Mouse (Mus musculus) midbrain, embryonic 10.5 days (tissue): ENCODE results near the gene Foxd4. TPM values are rescaled to one million over a fixed set of nuclear protein-coding genes. Genes with fewer than 3 reads are reported as not detected.

ENCODE experiments used
- DNase-seq: peaks from one replicate; pipeline ENCODE4 v3.0.0-alpha.2; 2017; ENCODE audit warnings: low spot score
- H3K27ac ChIP-seq: fragments of 300-500 bp; sonication (generic); replicated peaks from 2 replicates; pipeline ENCODE4 v1.5.1; 2016; ENCODE audit warnings: mild to moderate bottlenecking
- H3K27me3 ChIP-seq: fragments of 300-500 bp; sonication (generic); 2 replicates; pipeline ENCODE4 v1.6.1; 2016; ENCODE audit warnings: low read depth, mild to moderate bottlenecking; ENCODE audit not compliant: poor library complexity, severe bottlenecking
- H3K36me3 ChIP-seq: fragments of 300-500 bp; sonication (generic); 2 replicates; pipeline ENCODE4 v1.6.1; 2016; ENCODE audit warnings: mild to moderate bottlenecking, moderate library complexity
- H3K4me1 ChIP-seq: fragments of 300-500 bp; sonication (generic); 2 replicates; pipeline ENCODE4 v1.6.1; 2016
- H3K4me3 ChIP-seq: fragments of 300-500 bp; sonication (generic); 2 replicates; pipeline ENCODE4 v1.5.1; 2016; ENCODE audit warnings: mild to moderate bottlenecking, moderate library complexity
- H3K9me3 ChIP-seq: fragments of 300-500 bp; sonication (generic); replicated peaks from 2 replicates; pipeline ENCODE4 v1.6.1; 2016; ENCODE audit warnings: mild to moderate bottlenecking
- WGBS: fragments of 180-500 bp; shearing (Covaris S2); methylation state at CpG from one replicate; pipeline ENCODE4 v1.1.7; 2016; 5-methylcytosine and 5-hydroxymethylcytosine counted together
- microRNA-seq: library from miRNA; unstranded; fragments of <30 nt; microRNA quantifications from one replicate; pipeline ENCODE4, GENCODE M21; 2017
- polyA plus RNA-seq: library from polyadenylated mRNA; unstranded; fragments of >200 nt; fragmentation: Nextera tagmentation; extraction: Ambion mirVana; gene quantifications from 2 replicates; pipeline ENCODE4 v1.2.1, GENCODE M21; 2016

The Foxd4 gene
- polyA plus RNA-seq, 1 experiment from 2014 or later, result 1.00 TPM

DNA sequence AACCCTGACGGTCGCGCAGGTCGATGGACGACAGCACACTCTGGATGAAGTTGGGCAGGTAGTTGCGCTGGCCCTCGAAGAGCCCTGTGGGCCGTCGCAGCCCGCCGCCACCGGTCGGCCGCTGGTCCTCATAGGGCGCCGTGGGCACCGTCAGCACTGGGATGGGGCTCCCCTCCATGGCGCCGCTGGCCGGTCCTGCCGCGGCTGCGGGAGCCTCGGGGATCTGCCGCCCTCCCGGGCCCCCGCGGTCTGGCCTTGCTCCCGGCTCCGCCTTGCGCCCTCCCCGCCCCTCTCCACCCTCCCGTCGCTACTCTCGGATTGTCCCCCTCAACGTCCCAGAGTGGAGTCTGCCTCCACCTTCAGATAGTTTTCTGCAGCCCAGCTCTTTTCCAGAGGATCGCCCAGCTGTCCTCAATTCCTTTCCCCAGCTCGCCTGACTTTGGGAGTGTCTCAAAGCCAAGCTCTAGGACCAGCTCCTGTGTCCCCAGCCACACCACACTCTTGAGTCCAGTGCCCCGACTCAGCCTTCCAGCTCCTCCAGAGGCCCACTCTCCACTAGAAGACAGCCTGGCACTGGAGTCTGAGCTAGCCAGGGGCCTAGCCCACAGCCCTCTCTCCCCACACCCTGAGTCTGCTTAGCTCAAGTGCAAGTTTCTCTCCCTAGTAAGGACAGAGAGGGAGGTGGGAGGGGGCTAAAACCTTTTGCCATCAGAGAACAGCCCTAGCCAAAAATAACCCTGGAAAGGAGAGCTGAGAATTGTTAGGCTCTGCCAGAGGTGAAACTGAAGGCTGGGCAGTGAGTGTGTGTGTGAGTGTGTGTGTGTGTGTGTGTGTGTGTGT lies 39.2 kb downstream of the Foxd4 start, which contains the start of gene Pgm5:
Gene Pgm5 (minus strand): TSS at position 244 of the 840 bp plus-strand sequence.
- Histone ChIP-seq H3K4me1 (peaks cover 15% of the 10 kb centered on the region), H3K36me3 (no peaks in the 10 kb centered on the region), H3K4me3 (peak within 1 kb of the TSS; percentile 61), H3K9me3 (no peaks in the 10 kb centered on the region), H3K27me3 (peaks cover 47% of the 10 kb centered on the region), H3K27ac (peak within 1 kb of the TSS; percentile 77)
- WGBS, result 2% methylated on average over 25 of the region's 39 CpGs
- DNase-seq, result peak; percentile 46

DNA sequence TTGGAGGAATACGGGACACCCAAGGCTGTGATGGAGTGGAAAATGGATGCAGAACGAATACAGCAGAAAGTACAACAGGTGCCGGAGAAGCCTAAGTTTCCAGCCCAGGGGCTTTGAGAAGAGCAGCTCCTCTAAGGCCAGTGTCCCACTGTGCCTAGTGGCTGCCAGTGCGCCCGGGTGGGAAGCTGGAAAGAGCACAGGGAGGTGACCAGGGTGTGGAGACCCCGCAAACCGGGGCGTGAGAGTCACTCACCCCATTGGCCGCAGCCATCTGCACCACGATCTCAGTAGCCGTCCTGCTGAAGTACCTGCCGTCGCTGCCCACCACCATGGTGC lies 39.8 kb downstream of the Foxd4 start:
- Histone ChIP-seq H3K36me3 (no peaks in the 10 kb centered on the region), H3K27ac (peak overlapping the region; percentile 77), H3K9me3 (no peaks in the 10 kb centered on the region), H3K27me3 (peaks cover 47% of the 10 kb centered on the region), H3K4me3 (peak overlapping the region; percentile 61), H3K4me1 (peaks cover 15% of the 10 kb centered on the region)
- DNase-seq, result no peak
- WGBS, result 21% methylated on average over 13 of the region's 13 CpGs

DNA sequence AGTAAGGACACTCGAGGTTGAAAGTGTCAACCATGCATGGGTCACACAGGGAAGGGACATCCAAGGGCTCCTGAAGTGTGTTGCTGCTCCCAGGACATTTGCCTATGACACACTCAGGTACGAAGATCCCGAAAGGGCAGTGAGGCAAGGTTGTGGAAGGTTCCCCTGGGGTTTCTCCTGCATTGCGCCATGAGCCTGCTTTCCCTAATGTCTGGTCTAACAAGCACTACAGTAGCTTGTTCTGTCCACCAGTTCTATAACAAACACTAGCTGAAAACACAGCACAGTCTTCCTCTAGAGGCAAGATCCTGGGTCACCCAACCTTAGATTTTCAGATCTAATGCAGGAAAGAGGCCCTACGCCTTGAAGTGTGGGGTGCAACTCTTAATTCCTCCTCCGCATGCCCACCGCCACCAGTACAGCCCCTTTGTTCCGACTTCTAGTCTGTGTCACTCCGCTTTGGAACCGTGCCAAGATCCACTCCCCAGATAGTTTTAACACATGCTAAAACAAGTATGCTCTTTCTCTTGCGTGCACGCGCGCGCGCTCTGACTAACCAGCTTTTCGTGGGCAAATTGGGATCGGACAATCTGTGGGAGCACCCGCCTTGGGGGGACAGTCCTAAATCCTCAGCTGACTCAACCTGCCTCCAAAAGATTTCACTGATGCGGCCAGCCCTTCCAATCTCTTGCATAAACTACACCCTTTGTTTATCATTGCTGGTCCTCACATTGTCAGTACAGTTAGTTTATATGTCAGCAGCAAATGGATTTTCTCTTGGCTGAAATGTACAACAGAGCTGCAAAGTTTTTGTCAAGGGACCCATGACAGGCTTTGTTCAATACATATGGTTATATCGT lies 49.3 kb downstream of the Foxd4 start:
- no peaks in the 10 kb centered on the region for H3K9me3 ChIP-seq
- H3K4me3 ChIP-seq, result no peak overlapping the region
- H3K27me3 ChIP-seq, result no peaks in the 10 kb centered on the region
- WGBS, result 93% methylated on average over 21 of the region's 21 CpGs
- H3K27ac ChIP-seq, result no peak overlapping the region
- no peak for DNase-seq
- H3K4me1 ChIP-seq, result peaks cover 16% of the 10 kb centered on the region
- H3K36me3 ChIP-seq, result no peaks in the 10 kb centered on the region

Small RNAs within 50 kb of the gene (microRNA-seq; reads per million reads assigned to microRNA genes)
- not detected for gene Mir3084-1

Other genes with a start within 250 kb of the Foxd4 start
- 0.29 and 0.44 TPM in 2 replicates for gene Tmem252, start 227.2 kb downstream of the Foxd4 start, polyA plus RNA-seq
- 0.17 and 0.22 TPM in 2 replicates for gene Pgm5, start 39.3 kb downstream of the Foxd4 start, polyA plus RNA-seq
- gene Gm10053, start 25.5 kb downstream of the Foxd4 start, polyA plus RNA-seq, result 293 and 344 TPM in 2 replicates
- gene Cbwd1, start 60.4 kb upstream of the Foxd4 start, polyA plus RNA-seq, result 23.5 and 23.6 TPM in 2 replicates
- gene Dock8, start 98.3 kb upstream of the Foxd4 start, polyA plus RNA-seq, result 1.8 TPM in 2 replicates